Mouse (Mus musculus) myocyte (in vitro differentiated cells): ENCODE results near the gene Afg3l1.

Experiments
- CEBPB ChIP-seq: IDR thresholded peaks from 2 replicates; pipeline ENCODE4 v1.6.1; 2011; ENCODE audit warnings: mild to moderate bottlenecking, moderate library complexity; ENCODE audit not compliant: poor library complexity, insufficient read depth, severe bottlenecking
- MAX ChIP-seq: IDR thresholded peaks from one replicate; pipeline ENCODE4 v1.6.1; 2011; ENCODE audit warnings: low read depth, mild to moderate bottlenecking, control low read depth
- MYOG ChIP-seq, 3 experiments: IDR thresholded peaks; one replicate each; pipeline ENCODE4 v1.6.1; 2011; ENCODE audit warnings: control low read depth in 2 of 3, low read depth in 2 of 3, mild to moderate bottlenecking in 2 of 3; ENCODE audit not compliant: insufficient read length in 2 of 3, control insufficient read depth in 1 of 3, insufficient read depth in 1 of 3
- POLR2A ChIP-seq: IDR thresholded peaks from one replicate; pipeline ENCODE4 v1.6.1; 2011; ENCODE audit warnings: low read depth, mild to moderate bottlenecking, control low read depth, moderate library complexity; ENCODE audit not compliant: insufficient read length
- POLR2AphosphoS2 ChIP-seq: IDR thresholded peaks from one replicate; pipeline ENCODE4 v1.6.1; 2011; ENCODE audit warnings: low read depth, control low read depth; ENCODE audit not compliant: insufficient read length
- REST ChIP-seq: IDR thresholded peaks from one replicate; pipeline ENCODE4 v1.6.1; 2011; ENCODE audit warnings: mild to moderate bottlenecking, control low read depth, moderate library complexity; ENCODE audit not compliant: insufficient read depth, insufficient read length
- TCF12 ChIP-seq: IDR thresholded peaks from one replicate; pipeline ENCODE4 v1.6.1; 2011; ENCODE audit warnings: mild to moderate bottlenecking, control low read depth; ENCODE audit not compliant: poor library complexity, insufficient read depth, severe bottlenecking
- USF1 ChIP-seq: IDR thresholded peaks from one replicate; pipeline ENCODE4 v1.6.1; 2011; ENCODE audit warnings: low read depth, mild to moderate bottlenecking, control low read depth, moderate library complexity

DNA sequence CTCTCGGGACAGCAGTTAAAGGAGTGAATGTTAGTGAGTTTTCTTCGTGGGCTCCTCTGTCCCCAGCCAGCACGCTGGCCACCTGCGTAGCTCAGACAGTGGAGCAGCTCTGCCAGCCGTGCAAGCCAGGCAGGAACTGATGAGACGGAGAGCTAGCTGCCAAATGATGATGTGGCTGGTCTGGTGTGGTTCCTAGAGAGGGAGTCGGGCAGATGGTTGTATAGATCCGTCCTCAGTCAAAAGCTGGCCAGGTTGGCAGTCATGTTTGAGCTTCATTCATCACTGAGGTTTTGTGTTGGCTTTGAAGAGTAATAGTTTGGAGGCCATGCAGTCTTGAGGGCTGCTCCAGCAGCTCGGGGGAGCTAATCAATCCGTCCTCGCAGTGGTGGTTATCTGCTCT, 21.3 kb downstream of the Afg3l1 start:
- TF ChIP-seq TCF12 (no peak), USF1 (no peak), MYOG (IDR thresholded peaks at IDR 0.05; ENCODE audit: control insufficient read depth in 1 of 3, insufficient read depth in 1 of 3, insufficient read length in 2 of 3, low read depth in 2 of 3) (no peak), POLR2A (no peak), POLR2AphosphoS2 (no peak), REST (no peak), MAX (no peak), CEBPB (no peak)
